Mouse (Mus musculus) small intestine, adult 2 months (tissue): ENCODE results near the gene Srarp. TPM values are rescaled to one million over a fixed set of nuclear protein-coding genes. Genes with fewer than 3 reads are reported as not detected.

Source experiments
- H3K27ac ChIP-seq: fragments of 200-500 bp; 2 replicates; pipeline ENCODE4 v1.5.1; 2012; ENCODE audit warnings: low read depth, low read length, control low read depth, inconsistent platforms; ENCODE audit not compliant: insufficient read depth
- H3K27me3 ChIP-seq: fragments of 200-500 bp; 2 replicates; pipeline ENCODE4 v1.6.1; 2012; ENCODE audit warnings: mild to moderate bottlenecking, moderate library complexity, low read length, inconsistent platforms; ENCODE audit not compliant: control insufficient read depth, insufficient read depth
- H3K36me3 ChIP-seq: fragments of 200-500 bp; 2 replicates; pipeline ENCODE4 v1.6.1; 2012; ENCODE audit warnings: mild to moderate bottlenecking, low read length, control low read depth, inconsistent platforms; ENCODE audit not compliant: control insufficient read depth, insufficient read depth
- H3K4me1 ChIP-seq: fragments of 200-500 bp; 2 replicates; pipeline ENCODE4 v1.6.1; 2012; ENCODE audit warnings: low read length, inconsistent platforms, mixed read lengths; ENCODE audit not compliant: control insufficient read depth, insufficient read depth, insufficient read length
- H3K4me3 ChIP-seq: fragments of 200-500 bp; 2 replicates; pipeline ENCODE4 v1.5.1; 2012; ENCODE audit warnings: low read depth, mild to moderate bottlenecking, control low read depth, inconsistent platforms, low read length, moderate library complexity
- CTCF ChIP-seq: fragments of 200-500 bp; IDR thresholded peaks from 2 replicates; pipeline ENCODE4 v1.5.1; 2012; ENCODE audit warnings: low read depth, mild to moderate bottlenecking, control low read depth, inconsistent platforms, low read length, moderate library complexity, mixed read lengths; ENCODE audit not compliant: insufficient replicate concordance, insufficient read length; ENCODE audit errors: extremely low read depth
- POLR2A ChIP-seq: fragments of 200-500 bp; IDR thresholded peaks from 2 replicates; pipeline ENCODE4 v1.6.1; 2012; ENCODE audit warnings: low read depth, mild to moderate bottlenecking, control low read depth, inconsistent platforms, low read length, moderate library complexity
- WGBS: fragments of 180-500 bp; shearing (Covaris S2); methylation state at CpG from one replicate; pipeline ENCODE4 v1.1.7; 2018; 5-methylcytosine and 5-hydroxymethylcytosine counted together
- polyA plus RNA-seq: library from polyadenylated mRNA; depleted of rRNA; stranded (reverse); fragments of >200 nt; gene quantifications from 2 replicates; pipeline ENCODE4 v1.2.3, GENCODE M21; 2012

The Srarp gene
- polyA plus RNA-seq, 1 experiment, result not detected

DNA sequence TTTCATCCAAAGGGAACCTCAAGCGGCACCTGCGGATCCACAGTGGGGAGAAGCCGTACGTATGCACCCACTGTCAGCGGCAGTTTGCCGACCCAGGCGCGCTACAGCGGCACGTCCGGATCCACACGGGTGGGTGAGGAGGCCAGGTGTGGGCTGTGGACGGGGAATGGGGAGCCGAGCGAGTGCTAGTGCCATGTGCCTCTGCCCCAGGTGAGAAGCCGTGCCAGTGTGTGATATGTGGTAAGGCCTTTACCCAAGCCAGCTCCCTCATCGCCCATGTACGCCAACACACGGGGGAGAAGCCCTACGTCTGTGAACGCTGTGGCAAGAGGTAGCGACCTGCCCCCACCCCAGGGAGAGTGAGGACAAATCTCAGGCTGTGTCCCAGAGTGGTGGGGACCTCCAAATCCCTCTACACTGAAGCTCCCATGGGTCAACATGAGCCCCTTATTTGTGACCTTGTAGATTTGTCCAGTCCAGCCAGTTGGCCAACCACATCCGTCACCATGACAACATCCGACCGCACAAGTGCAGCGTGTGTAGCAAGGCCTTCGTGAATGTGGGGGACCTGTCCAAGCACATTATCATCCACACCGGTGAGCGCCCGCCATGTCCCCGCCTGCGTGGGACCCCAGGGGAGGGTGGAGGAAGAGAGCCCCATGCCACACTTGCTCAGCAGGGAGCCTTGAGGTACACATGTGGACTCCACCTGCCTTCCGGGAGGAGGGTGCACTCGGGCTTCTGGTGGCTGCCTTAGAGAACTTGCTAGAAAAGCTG, 29.8 kb upstream of the Srarp start:
- H3K27ac ChIP-seq, result no peak overlapping the region
- TF ChIP-seq CTCF (no peak), POLR2A (no peak)
- H3K4me3 ChIP-seq, result no peak overlapping the region
- 94% methylated on average over 34 of the region's 34 CpGs for WGBS
- H3K4me1 ChIP-seq, result 0 out of 2 replicates have a peak, but pooled peaks cover 2% of the 10 kb centered on the region
- H3K36me3 ChIP-seq, result peaks cover 87% of the 10 kb centered on the region
- H3K27me3 ChIP-seq, result no peaks in the 10 kb centered on the region

DNA sequence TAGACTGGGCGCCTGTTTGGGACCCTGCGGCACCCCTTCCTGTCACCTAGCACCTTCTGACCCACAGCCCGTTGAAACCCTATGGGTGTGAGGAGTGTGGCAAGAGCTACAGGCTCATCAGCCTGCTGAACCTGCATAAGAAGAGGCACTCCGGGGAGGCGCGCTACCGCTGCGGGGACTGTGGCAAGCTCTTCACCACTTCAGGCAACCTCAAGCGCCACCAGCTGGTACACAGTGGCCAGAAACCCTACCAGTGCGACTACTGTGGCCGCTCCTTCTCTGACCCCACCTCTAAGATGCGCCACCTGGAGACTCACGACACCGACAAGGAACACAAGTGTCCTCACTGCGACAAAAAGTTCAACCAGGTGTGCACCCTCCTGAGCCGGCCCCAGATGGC, 28.8 kb upstream of the Srarp start:
- TF ChIP-seq POLR2A (no peak), CTCF (no peak)
- H3K27me3 ChIP-seq, result no peaks in the 10 kb centered on the region
- H3K4me3 ChIP-seq, result no peak overlapping the region
- 89% methylated on average over 16 of the region's 16 CpGs for WGBS
- H3K27ac ChIP-seq, result no peak overlapping the region
- peaks cover 78% of the 10 kb centered on the region for H3K36me3 ChIP-seq
- peaks cover 2% of the 10 kb centered on the region; the same call in 1 of the 2 replicates for H3K4me1 ChIP-seq

DNA sequence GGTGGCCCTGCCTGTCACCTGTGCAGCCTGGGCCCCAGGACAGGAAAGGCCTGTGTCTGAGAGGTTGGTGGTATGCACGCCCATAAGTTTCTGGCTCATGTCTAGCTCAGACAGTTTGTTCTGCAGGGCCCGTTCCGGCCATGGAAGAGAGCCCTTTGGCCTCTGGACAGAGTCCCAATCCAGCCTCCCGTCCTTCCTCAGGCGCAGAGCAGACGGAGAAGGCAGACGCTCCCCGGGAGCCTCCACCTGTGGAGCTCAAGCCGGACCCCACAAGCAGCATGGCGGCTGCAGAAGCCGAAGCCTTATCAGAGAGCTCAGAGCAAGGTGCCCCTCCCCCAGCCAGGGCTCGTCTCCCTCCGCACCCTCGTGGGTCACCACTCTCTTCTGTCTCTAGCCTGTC, 27.6 kb upstream of the Srarp start:
- TF ChIP-seq POLR2A (no peak), CTCF (no peak)
- Histone ChIP-seq H3K4me3 (no peak overlapping the region), H3K4me1 (peaks cover 2% of the 10 kb centered on the region; the same call in 1 of the 2 replicates), H3K27ac (no peak overlapping the region), H3K36me3 (peaks cover 68% of the 10 kb centered on the region), H3K27me3 (no peaks in the 10 kb centered on the region)
- WGBS, result 70% methylated on average over 14 of the region's 14 CpGs

DNA sequence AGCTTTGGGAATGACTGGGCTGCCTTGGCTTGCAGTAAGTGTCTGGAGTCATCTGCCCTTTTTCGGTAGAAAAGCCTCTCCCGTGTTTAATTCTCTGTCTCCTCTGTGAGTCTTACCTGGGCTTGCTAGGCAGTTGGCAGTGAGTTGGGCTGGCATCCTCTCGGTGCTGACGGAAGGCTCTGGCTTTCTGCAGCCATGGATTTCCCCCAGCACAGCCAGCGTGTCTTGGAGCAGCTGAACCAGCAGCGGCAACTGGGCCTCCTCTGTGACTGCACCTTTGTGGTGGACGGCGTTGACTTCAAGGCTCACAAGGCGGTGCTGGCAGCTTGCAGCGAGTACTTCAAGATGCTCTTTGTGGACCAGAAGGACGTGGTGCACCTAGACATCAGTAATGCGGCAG, 25.7 kb upstream of the Srarp start:
- no peak for TF ChIP-seq POLR2A
- TF ChIP-seq CTCF, result no peak
- H3K36me3 ChIP-seq, result peaks cover 50% of the 10 kb centered on the region
- peaks cover 4% of the 10 kb centered on the region for H3K4me1 ChIP-seq
- no peak overlapping the region for H3K4me3 ChIP-seq
- H3K27ac ChIP-seq, result no peak overlapping the region
- 88% methylated on average over 12 of the region's 12 CpGs for WGBS
- no peaks in the 10 kb centered on the region for H3K27me3 ChIP-seq

DNA sequence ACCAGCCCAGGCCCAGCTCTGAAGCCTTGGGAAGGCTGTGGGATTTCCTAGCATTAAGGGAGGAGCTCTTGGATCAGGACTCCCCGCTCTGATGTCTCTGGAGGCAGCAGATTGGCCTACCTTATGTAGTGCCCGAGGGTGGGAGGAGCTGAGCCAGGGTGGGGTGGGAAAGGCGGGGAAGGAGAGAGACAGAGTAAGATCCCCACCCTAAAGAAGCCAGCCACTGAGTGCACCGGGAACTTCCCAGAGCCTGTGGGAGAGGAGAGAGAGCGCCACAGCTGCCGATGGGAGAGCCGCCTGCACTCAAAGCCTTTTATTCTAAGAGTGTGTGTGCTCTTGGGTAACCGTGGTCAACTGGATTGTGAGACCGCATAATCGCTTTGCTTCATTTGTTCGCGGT, 25.2 kb upstream of the Srarp start:
- no peaks in the 10 kb centered on the region for H3K27me3 ChIP-seq
- no peak overlapping the region for H3K4me3 ChIP-seq
- H3K4me1 ChIP-seq, result peaks cover 7% of the 10 kb centered on the region
- no peak overlapping the region for H3K27ac ChIP-seq
- TF ChIP-seq CTCF, result no peak
- TF ChIP-seq POLR2A, result no peak
- H3K36me3 ChIP-seq, result peaks cover 46% of the 10 kb centered on the region
- 54% methylated on average over 12 of the region's 12 CpGs for WGBS

DNA sequence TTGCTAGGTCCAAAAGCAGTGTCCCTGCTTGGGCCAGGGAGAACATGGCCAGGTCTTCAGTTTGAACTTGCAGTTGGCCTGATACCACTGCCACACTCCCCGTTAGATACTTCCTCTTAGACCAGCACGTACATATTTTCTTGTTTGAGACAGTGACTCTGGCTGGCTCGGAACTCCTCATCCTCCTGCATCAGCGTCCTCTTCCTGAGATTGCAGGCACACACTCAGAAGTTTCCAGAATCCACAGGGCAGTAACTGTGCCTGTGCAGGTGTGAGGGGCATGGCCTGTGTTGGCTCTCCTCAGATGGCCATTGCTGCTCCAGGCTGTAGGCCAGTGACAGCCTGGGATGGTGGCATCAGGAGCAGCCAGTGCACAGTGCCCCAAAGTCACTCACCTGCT, 24.6 kb upstream of the Srarp start:
- no peak for TF ChIP-seq CTCF
- TF ChIP-seq POLR2A, result no peak
- WGBS, result 89% methylated on average over 4 of the region's 4 CpGs
- H3K27me3 ChIP-seq, result no peaks in the 10 kb centered on the region
- no peak overlapping the region for H3K4me3 ChIP-seq
- H3K4me1 ChIP-seq, result peaks cover 12% of the 10 kb centered on the region
- H3K27ac ChIP-seq, result no peak overlapping the region
- H3K36me3 ChIP-seq, result peaks cover 39% of the 10 kb centered on the region

DNA sequence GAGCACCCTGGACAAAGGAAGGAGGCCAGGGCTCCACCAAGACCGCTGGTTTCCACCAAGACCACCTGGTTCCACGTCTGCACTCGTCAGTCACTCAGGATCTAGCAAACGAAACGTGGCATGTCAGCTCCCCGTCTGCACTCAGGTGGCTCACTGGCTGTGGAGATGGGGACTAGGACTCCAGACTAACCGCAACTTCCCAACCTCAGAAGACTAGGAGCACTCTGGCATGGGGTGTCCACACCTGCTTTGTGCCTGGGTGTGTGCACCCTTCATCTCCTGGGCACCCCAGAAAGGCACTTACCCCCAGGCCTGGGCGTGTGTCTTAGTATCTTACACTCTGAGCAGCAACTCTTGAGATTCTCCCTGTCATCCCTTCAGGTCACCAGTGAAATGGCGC, 23.9 kb upstream of the Srarp start:
- Histone ChIP-seq H3K4me3 (no peak overlapping the region), H3K36me3 (peaks cover 32% of the 10 kb centered on the region), H3K4me1 (peaks cover 12% of the 10 kb centered on the region), H3K27me3 (no peaks in the 10 kb centered on the region), H3K27ac (no peak overlapping the region)
- TF ChIP-seq CTCF (no peak), POLR2A (no peak)
- WGBS, result 93% methylated on average over 9 of the region's 9 CpGs
